In the genomic region with DNA sequence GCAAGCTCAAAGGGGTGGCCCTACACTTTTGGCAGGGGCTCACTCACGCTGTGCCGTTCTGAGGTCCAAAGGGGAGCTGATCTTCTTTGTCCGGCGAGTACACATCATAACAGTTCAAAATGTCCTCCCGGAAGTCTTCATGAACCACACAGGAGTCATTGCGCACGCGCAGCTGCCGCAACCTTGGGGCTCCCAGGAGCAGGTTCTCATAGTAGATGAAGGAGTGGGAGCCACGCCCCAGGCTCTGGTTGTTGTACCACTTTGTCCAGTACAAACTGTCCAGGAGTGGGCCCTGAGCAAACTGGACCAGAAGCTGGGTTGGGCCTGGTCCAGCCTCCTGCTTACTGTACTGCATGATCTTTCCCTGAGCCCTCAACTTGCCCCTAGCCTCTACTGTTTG, we compare ENCODE assay signal across 27 mouse cellular contexts. TPM values are rescaled to one million over a fixed set of nuclear protein-coding genes. Genes with fewer than 3 reads are reported as not detected.
"Had no signal": no experiment of that assay in that cellular context is flagged by ENCODE, and none has a peak within 500 bp of the region (broad histone marks: within the 10 kb centered on the region; RNA-seq: fewer than 3 reads in every experiment).

No protein-coding gene starts in this region.

- ATAC-seq: midbrain, embryonic 16.5 days had no signal

- H3K4me1 ChIP-seq: midbrain, embryonic 10.5 days; midbrain, embryonic 12.5 days; neural tube, embryonic 13.5 days; neural tube, embryonic 15.5 days had no signal

- H3K27ac ChIP-seq: midbrain, embryonic 10.5 days; midbrain, embryonic 12.5 days; neural tube, embryonic 13.5 days; neural tube, embryonic 15.5 days had no signal

- H3K9ac ChIP-seq: lung, embryonic 14.5 days; midbrain, embryonic 12.5 days; neural tube, embryonic 13.5 days; neural tube, embryonic 15.5 days had no signal

- H3K36me3 ChIP-seq: midbrain, embryonic 10.5 days; midbrain, embryonic 12.5 days; neural tube, embryonic 13.5 days; neural tube, embryonic 15.5 days had no signal

- H3K4me3 ChIP-seq: midbrain, embryonic 10.5 days; midbrain, embryonic 12.5 days; myocyte; neural tube, embryonic 13.5 days; neural tube, embryonic 15.5 days had no signal

- H3K4me2 ChIP-seq: lung, embryonic 14.5 days; midbrain, embryonic 12.5 days; neural tube, embryonic 13.5 days; neural tube, embryonic 15.5 days had no signal

- DNase-seq: lung, adult 18-20 months; lung, embryonic 14.5 days; lung, postnatal 10 days; lung, postnatal 4 days; midbrain, embryonic 14.5 days; retina, postnatal 1 day; right cerebral cortex, adult 18-20 months; right cerebral cortex, postnatal 25 days; right cerebral cortex, postnatal 4 days; spleen, adult 18-20 months; thymus, adult 2 months; thymus, postnatal 25 days; thymus, postnatal 4 days had no signal

- H3K9me3 ChIP-seq: midbrain, embryonic 10.5 days; midbrain, embryonic 12.5 days; neural tube, embryonic 13.5 days; neural tube, embryonic 15.5 days had no signal

RNA-seq across cellular contexts. Expression of a gene that starts 35.2 kb away (rescaled TPM):
- total RNA-seq: megakaryocyte, adult 5-6 weeks had no signal
- polyA plus RNA-seq: liver, embryonic 16.5 days; lung, embryonic 14.5 days; lung, embryonic 16.5 days; midbrain, embryonic 10.5 days; midbrain, embryonic 14.5 days; myocyte; stomach, embryonic 14.5 days; stomach, embryonic 16.5 days; urinary bladder, adult 2 months had no signal

RNA-seq across cellular contexts. Expression of a gene that starts 46.1 kb away (rescaled TPM):
- total RNA-seq: megakaryocyte-erythroid progenitor cell, adult 5-6 weeks had no signal
- polyA plus RNA-seq: liver, embryonic 16.5 days; small intestine, adult 2 months had no signal
